Mouse (Mus musculus) right cerebral cortex, postnatal 25 days (tissue): Measurements from ENCODE around the gene Retreg3.

Source experiments
- DNase-seq: peaks from one replicate; pipeline ENCODE4 v3.0.0; 2022

Retreg3 gene

DNA sequence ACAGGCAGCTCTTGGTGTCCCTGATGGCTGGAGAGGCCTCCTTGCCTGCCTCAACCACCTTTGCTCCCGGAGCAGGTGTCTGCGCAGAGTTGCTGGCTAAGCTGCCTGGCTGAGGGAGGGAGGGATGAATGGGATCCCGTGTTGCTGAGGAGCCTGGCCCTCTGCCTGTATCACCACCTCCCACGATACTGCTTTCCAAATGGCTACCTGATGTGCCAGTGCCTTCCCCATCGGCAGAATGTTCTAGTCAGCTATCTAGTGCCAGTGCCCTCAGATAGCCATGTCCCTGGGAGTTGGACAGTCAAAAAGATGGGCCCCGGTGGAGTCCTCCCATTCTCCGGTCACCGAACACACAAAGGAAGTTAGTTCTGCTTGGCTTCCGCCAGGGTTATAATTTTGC is 69.3 kb downstream of the Retreg3 start:
- no peak for DNase-seq

DNA sequence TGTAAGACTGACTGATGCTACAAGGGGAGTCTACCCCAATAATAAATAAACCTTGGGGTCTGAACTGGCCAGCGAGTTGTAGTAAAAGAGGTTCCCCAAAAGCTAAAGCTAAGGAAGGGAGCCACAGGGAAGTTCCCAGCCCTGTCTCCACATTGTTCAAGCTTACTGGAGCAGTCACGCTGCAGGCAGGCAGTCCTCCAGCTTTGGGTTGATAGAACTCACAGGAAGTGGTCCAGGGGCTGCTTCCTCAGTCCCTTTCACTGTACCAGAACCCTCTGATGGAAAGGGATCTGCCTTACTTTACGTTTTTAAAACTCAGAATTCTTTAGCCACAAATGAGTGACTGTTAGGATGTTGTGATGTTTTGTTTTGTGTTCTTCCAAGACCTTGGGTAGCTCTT is 72.2 kb downstream of the Retreg3 start:
- DNase-seq, result no peak

GRCm38 (mm10) chr11:101046440-101046839 is 73.3 kb downstream of the Retreg3 start:
- no peak for DNase-seq
